Mouse (Mus musculus) CH12.LX (cell line): ENCODE measurements at regions not wholly inside any gene's neighbourhood (a gene's known extent, or its start where the extent isn't known, plus 50 kb on each side); places are given as distances from the start of the nearest gene placed in this dataset.

Experiments used
- BHLHE40 ChIP-seq: IDR thresholded peaks from 2 replicates; pipeline ENCODE4 v1.6.1; 2011; ENCODE audit warnings: mild to moderate bottlenecking, low read depth, low read length, improper control_type of control experiment
- CTCF ChIP-seq, 2 experiments: IDR thresholded peaks in 1 of 2; conservative IDR thresholded peaks in 1 of 2; 2 replicates each; pipeline ENCODE4 v1.5.1; 2011 to 2012; ENCODE audit warnings: low read depth in 2 of 2, low read length in 2 of 2, improper control_type of control experiment in 1 of 2, inconsistent platforms in 1 of 2, mild to moderate bottlenecking in 1 of 2, moderate library complexity in 1 of 2
- EP300 ChIP-seq: IDR thresholded peaks from 2 replicates; pipeline ENCODE4 v1.6.1; 2011; ENCODE audit warnings: low read length, improper control_type of control experiment
- MAX ChIP-seq: IDR thresholded peaks from 2 replicates; pipeline ENCODE4 v1.6.1; 2011; ENCODE audit warnings: low read length, improper control_type of control experiment
- MYC ChIP-seq: IDR thresholded peaks from 2 replicates; pipeline ENCODE4 v1.6.1; 2011; ENCODE audit warnings: low read depth, mild to moderate bottlenecking, improper control_type of control experiment, low read length
- POLR2A ChIP-seq: IDR thresholded peaks from 2 replicates; pipeline ENCODE4 v1.6.1; 2011; ENCODE audit warnings: low read depth, mild to moderate bottlenecking, improper control_type of control experiment, low read length
- RCOR1 ChIP-seq: conservative IDR thresholded peaks from 2 replicates; pipeline ENCODE4 v1.6.1; 2012; ENCODE audit warnings: low read depth, mild to moderate bottlenecking, inconsistent platforms, low read length, improper control_type of control experiment
- USF2 ChIP-seq: conservative IDR thresholded peaks from 2 replicates; pipeline ENCODE4 v1.6.1; 2011; ENCODE audit warnings: low read depth, low read length, improper control_type of control experiment
- ZMIZ1 ChIP-seq: IDR thresholded peaks from 2 replicates; pipeline ENCODE4 v1.6.1; 2012; ENCODE audit warnings: low read depth, mild to moderate bottlenecking, inconsistent platforms, low read length, improper control_type of control experiment

- TF ChIP-seq RCOR1 (no peak), CTCF (conservative IDR thresholded peaks at IDR 0.05 in 1 of 2, IDR thresholded peaks at IDR 0.05 in 1 of 2; ENCODE audit: low read depth in 2 of 2, low read length in 2 of 2) (no peak), POLR2A (no peak), MYC (no peak), USF2 (no peak), MAX (no peak), BHLHE40 (no peak), EP300 (no peak), ZMIZ1 (no peak)
Observed at GRCm38 (mm10) chr10:102829606-102830005, 200.4 kb downstream of the Alx1 start.
